Mouse (Mus musculus) ovary, postnatal 36 days (tissue): ENCODE results near the gene Olfr944.

Experiments used
- DNase-seq: peaks from one replicate; pipeline ENCODE4 v3.0.0; 2022; ENCODE audit warnings: low spot score, mixed read lengths

The Olfr944 gene

DNA sequence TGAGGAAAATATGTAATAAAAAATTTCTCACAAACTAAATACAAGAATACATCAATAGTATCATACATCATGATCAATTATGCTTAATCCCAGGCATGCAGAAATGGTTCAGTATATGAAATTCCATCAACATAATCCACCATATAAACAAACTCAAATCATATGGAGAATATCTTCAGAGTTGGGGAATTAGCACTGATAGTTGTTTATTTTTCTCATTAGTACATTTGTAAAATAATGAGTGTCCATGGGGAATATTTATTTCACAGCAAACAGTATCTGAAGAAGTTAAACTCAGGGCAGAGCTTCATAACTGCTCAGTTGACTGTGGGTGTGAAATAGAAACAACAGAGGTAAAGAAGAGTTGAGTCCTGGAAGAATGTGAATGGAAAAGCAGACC is at the start of gene Olfr944:
Gene Olfr944, plus strand, starts transcription at position 301 of the 400 bp plus-strand sequence.
- DNase-seq: no peak

DNA sequence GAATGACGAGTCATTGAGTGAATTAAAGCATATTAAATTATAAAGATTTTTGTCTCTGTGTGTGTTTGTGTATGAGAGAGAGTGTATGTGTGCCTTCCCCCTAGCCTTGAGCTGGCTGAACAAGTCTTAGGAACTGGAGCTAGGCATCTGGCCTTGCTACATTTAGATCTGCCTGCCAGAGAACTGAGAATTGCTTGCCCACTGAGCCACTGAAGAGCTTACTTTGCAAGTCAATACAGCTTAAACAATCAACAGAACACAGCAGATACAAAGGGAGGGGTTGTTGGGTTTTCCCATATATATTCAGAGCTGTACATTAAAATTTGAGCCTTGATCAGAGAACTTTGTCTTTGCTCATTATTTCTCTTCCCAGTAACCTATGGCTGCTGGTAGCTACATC is 49.3 kb upstream of the Olfr944 start:
- DNase-seq: no peak

DNA sequence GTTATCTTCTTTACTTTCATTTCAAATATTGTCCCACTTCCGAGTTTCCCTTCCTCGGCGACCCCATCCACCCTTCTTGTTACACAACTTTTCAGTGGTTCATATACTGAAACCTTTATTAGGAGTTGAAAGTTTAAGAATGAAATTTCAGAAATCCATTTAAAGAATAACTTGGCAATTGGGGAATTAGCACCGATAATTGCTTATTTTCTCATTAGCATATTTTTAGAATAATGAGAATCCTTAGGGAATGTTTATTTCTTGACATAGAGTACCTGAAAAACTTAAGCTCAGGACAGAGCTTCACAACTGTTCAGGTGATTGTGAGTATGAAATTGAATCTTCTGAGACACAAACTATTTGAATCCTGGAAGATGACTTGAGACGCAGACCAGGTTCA is 35.7 kb upstream of the Olfr944 start, which contains the start of gene Olfr943:
Gene Olfr943, plus strand, starts transcription at position 301 of the 400 bp plus-strand sequence.
- no peak for DNase-seq

DNA sequence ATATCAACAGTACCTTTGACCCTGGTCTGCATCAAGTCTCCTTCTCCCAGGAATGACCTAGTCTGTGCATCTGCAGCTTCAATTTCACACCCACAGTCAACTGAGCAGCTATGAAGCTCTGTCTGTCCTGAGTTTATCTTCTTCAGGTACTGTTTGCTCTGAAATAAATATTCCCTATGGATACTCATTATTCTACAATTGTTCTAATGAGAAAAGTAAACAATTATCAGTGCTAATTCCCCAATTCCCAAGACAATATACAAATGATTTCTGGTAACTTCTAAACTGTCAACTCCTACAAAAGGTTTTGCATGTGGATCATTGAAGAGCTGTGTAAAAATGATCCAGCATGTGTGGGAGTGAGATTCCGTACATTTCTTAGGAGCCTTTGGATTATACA is 48.2 kb downstream of the Olfr944 start, which contains the start of gene Olfr1537:
Gene Olfr1537, minus strand, starts transcription at position 101 of the 400 bp plus-strand sequence.
- DNase-seq: no peak
